Mouse (Mus musculus): ENCODE results near the gene Gm10644.

- TF ChIP-seq POLR2A (IDR thresholded peaks at IDR 0.05; ENCODE audit: borderline replicate concordance, control insufficient read depth, low read depth, low read length) (no peak), CTCF (IDR thresholded peaks at IDR 0.05; ENCODE audit: control insufficient read depth, insufficient read depth, low read length) (no peak)
Observed at GRCm38 (mm10) chr8:83972150-83973120, 17.4 kb upstream of the Gm10644 start, which contains the start of gene Prkaca.
